Mouse (Mus musculus) cortical plate, adult 2 months (tissue): ENCODE measurements at regions not wholly inside any gene's neighbourhood (a gene's known extent, or its start where the extent isn't known, plus 50 kb on each side); places are given as distances from the start of the nearest gene placed in this dataset.

Experiments
- CTCF ChIP-seq: fragments of 200-500 bp; IDR thresholded peaks from 2 replicates; pipeline ENCODE4 v1.5.1; 2011; ENCODE audit warnings: mild to moderate bottlenecking, control low read depth, low read length; ENCODE audit not compliant: insufficient read depth; ENCODE audit errors: extremely low read depth
- POLR2A ChIP-seq: fragments of 200-500 bp; IDR thresholded peaks from 2 replicates; pipeline ENCODE4 v1.6.1; 2011; ENCODE audit warnings: mild to moderate bottlenecking, low read length, control low read depth; ENCODE audit not compliant: insufficient read depth; ENCODE audit errors: extremely low read depth

DNA sequence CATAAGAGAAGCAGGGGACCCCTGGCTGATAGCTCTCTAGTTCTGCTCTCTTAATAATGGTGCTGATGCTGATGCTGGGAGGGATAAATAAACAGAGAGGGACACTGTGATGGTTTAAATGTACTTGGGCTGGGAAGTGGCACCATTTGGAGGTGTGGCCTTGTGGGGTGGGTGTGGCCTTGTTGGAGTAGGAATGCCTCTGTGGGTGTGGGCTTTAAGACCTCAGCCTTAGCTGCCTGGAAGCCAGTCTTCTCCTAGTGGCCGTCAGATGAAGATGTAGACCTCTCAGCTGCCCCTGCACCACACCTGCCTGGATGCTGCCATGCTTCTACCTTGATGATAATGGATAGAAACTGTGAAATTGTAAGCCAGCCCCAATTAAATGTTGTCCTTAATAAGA, 765.0 kb upstream of the Car8 start:
- TF ChIP-seq CTCF, result no peak
- no peak for TF ChIP-seq POLR2A
